Mouse (Mus musculus) embryonic fibroblast, embryonic 13.5 days (primary cell): ENCODE measurements around the gene Kcnip3.

Experiments used
- CTCF ChIP-seq: IDR thresholded peaks from 2 replicates; pipeline ENCODE4 v1.5.1; 2011; ENCODE audit warnings: mild to moderate bottlenecking, control low read depth, low read length, moderate library complexity, borderline replicate concordance; ENCODE audit not compliant: insufficient read depth
- POLR2A ChIP-seq: IDR thresholded peaks from 2 replicates; pipeline ENCODE4 v1.6.1; 2011; ENCODE audit warnings: low read depth, mild to moderate bottlenecking, control low read depth, low read length, moderate library complexity

- no peak for TF ChIP-seq CTCF
- TF ChIP-seq POLR2A, result no peak
Observed at GRCm38 (mm10) chr2:127435554-127435953, 86.3 kb downstream of the Kcnip3 start.
